Mouse (Mus musculus): ENCODE measurements around the gene Olfr509. TPM values are rescaled to one million over a fixed set of nuclear protein-coding genes. Genes with fewer than 3 reads are reported as not detected.
"Not testable (repeated sequence)": the region's sequence is repeated elsewhere in the genome, so short reads cannot be mapped to it uniquely, and the experiment has no call there.

The Olfr509 gene
- polyA plus RNA-seq, 1 experiment from 2014 or later, result not detected

DNA sequence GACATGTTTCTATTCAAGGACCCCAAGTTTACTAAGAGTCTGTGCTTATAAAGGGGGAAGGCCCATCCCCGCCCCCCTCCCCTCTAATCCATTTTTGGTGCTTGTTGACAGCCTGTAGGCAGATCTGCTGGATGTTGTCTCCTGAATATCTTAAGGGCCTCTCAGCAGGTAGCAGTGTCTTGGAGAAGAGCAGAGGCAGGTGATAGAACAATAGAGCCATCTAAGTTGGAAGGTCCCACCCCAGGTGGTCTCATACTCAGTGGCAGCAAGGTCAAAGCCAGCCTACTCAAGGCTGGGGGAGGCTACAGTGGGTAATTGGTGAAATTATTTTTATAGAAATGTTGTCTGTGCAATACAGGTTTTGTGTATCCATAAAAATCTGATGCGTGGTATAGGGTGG lies 37.6 kb downstream of the Olfr509 start:
- Histone ChIP-seq H3K27me3 (replicated peaks; ENCODE audit: insufficient read depth, low read length) (no peaks in the 10 kb centered on the region), H3K36me3 (ENCODE audit: insufficient read depth, low read length) (no peaks in the 10 kb centered on the region), H3K27ac (ENCODE audit: low read length) (no peak overlapping the region), H3K4me2 (replicated peaks; ENCODE audit: low read depth, low read length) (no peak overlapping the region), H3K4me3 (ENCODE audit: low read depth, low read length) (no peak overlapping the region), H3K9ac (replicated peaks; ENCODE audit: low read depth) (no peak overlapping the region), H3K9me3 (ENCODE audit: low read length) (no peaks in the 10 kb centered on the region), H3K4me1 (ENCODE audit: insufficient read depth, low read depth, low read length) (no peaks in the 10 kb centered on the region)
- DNase-seq (ENCODE audit: low spot score) (no peak), ATAC-seq (no peak)
- TF ChIP-seq CTCF (IDR thresholded peaks at IDR 0.05), result no peak
- no peak for TF ChIP-seq EP300 (IDR thresholded peaks at IDR 0.05)
- 82% methylated on average over 2 of the region's 2 CpGs for WGBS

DNA sequence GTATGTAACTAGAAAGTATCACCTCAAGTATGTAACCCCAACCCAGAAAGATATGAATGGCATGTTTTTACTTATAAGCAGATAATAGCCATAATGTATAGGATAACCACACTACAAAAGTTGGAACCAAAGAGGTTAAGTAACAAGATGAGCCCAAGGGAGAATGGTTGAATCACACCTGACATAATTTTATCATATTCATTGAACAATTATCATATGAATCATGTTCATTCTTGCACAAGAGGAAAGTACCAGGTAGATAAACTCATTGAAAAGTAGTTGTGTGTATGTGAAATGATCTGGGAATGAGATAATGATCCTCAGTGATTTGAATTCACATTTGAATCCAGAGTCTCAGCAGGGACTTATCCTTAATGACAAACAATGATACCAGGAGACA lies 41.2 kb downstream of the Olfr509 start, which contains the start of gene Olfr506:
TSS of gene Olfr506 (plus strand) at position 301 of the 400 bp plus-strand sequence.
- Histone ChIP-seq H3K27ac (ENCODE audit: low read length) (no peak within 1 kb of the TSS), H3K4me2 (replicated peaks; ENCODE audit: low read depth, low read length) (no peak within 1 kb of the TSS), H3K36me3 (ENCODE audit: insufficient read depth, low read length) (no peaks in the 10 kb centered on the region), H3K4me1 (ENCODE audit: insufficient read depth, low read depth, low read length) (no peaks in the 10 kb centered on the region), H3K9ac (replicated peaks; ENCODE audit: low read depth) (no peak within 1 kb of the TSS), H3K27me3 (replicated peaks; ENCODE audit: insufficient read depth, low read length) (no peaks in the 10 kb centered on the region), H3K4me3 (ENCODE audit: low read depth, low read length) (no peak within 1 kb of the TSS), H3K9me3 (ENCODE audit: low read length) (no peaks in the 10 kb centered on the region)
- TF ChIP-seq EP300 (IDR thresholded peaks at IDR 0.05) (no peak), CTCF (IDR thresholded peaks at IDR 0.05) (no peak)
- no peak for ATAC-seq
- DNase-seq (ENCODE audit: low spot score), result no peak

DNA sequence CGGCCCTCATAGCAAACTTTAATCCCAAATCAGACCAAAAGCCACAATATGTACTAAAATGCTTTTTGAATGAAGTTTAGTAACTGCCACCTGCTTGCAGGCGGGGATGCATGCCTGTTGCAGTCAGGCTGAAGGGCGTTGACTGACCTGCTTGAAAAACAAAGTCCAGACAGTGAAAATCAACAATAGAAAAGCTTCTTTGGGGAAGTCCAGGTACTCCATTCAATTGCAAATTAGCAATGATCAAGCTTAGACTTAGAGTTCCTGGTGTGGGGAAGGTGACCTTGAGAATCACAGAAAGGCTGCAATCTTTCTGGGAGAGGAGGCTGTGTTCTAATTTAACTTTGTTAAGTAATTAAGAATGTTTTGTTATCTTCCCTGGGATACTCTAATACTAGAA lies 49.8 kb downstream of the Olfr509 start:
- not testable (repeated sequence) for H3K9me3 ChIP-seq (ENCODE audit: low read length); H3K36me3 ChIP-seq (ENCODE audit: insufficient read depth, low read length); H3K4me1 ChIP-seq (ENCODE audit: insufficient read depth, low read depth, low read length); H3K27ac ChIP-seq (ENCODE audit: low read length); DNase-seq (ENCODE audit: low spot score); ATAC-seq; H3K9ac ChIP-seq (replicated peaks; ENCODE audit: low read depth); H3K27me3 ChIP-seq (replicated peaks; ENCODE audit: insufficient read depth, low read length); H3K4me2 ChIP-seq (replicated peaks; ENCODE audit: low read depth, low read length); H3K4me3 ChIP-seq (ENCODE audit: low read depth, low read length)
- WGBS, result 65% methylated on average over 3 of the region's 3 CpGs

Other genes starting within 250 kb of the Olfr509 start
- not detected in 2 replicates for gene Olfr497, start 231.5 kb downstream of the Olfr509 start, polyA plus RNA-seq (2015; fragmentation: Nextera tagmentation; extraction: Ambion mirVana)
- not detected in 2 replicates for gene Olfr498, start 186.6 kb downstream of the Olfr509 start, polyA plus RNA-seq (2015; fragmentation: Nextera tagmentation; extraction: Ambion mirVana)
- gene Olfr502, start 126.8 kb downstream of the Olfr509 start, polyA plus RNA-seq (2015; fragmentation: Nextera tagmentation; extraction: Ambion mirVana), result not detected in 2 replicates
- not detected in 2 replicates for gene Olfr503, start 107.4 kb downstream of the Olfr509 start, polyA plus RNA-seq (2015; fragmentation: Nextera tagmentation; extraction: Ambion mirVana)
- not detected in 2 replicates for gene Olfr504, start 86.1 kb downstream of the Olfr509 start, polyA plus RNA-seq (2015; fragmentation: Nextera tagmentation; extraction: Ambion mirVana)
- gene Olfr506, start 41.1 kb downstream of the Olfr509 start, polyA plus RNA-seq (2015; fragmentation: Nextera tagmentation; extraction: Ambion mirVana), result not detected in 2 replicates
- not detected in 2 replicates for gene Olfr507, start 30.1 kb downstream of the Olfr509 start, polyA plus RNA-seq (2015; fragmentation: Nextera tagmentation; extraction: Ambion mirVana)
- not detected in 2 replicates for gene Olfr508, start 21.9 kb downstream of the Olfr509 start, polyA plus RNA-seq (2015; fragmentation: Nextera tagmentation; extraction: Ambion mirVana)
- gene Olfr510, start 14.5 kb upstream of the Olfr509 start, polyA plus RNA-seq (2015; fragmentation: Nextera tagmentation; extraction: Ambion mirVana), result not detected in 2 replicates
- gene Olfr512, start 61.4 kb upstream of the Olfr509 start, polyA plus RNA-seq (2015; fragmentation: Nextera tagmentation; extraction: Ambion mirVana), result not detected in 2 replicates
- gene Olfr513, start 99.1 kb upstream of the Olfr509 start, polyA plus RNA-seq (2015; fragmentation: Nextera tagmentation; extraction: Ambion mirVana), result not detected in 2 replicates
- not detected in 2 replicates for gene Olfr514, start 174.1 kb upstream of the Olfr509 start, polyA plus RNA-seq (2015; fragmentation: Nextera tagmentation; extraction: Ambion mirVana)
- gene Olfr516, start 198.6 kb upstream of the Olfr509 start, polyA plus RNA-seq (2015; fragmentation: Nextera tagmentation; extraction: Ambion mirVana), result not detected in 2 replicates
- not detected in 2 replicates for gene Olfr517, start 220.5 kb upstream of the Olfr509 start, polyA plus RNA-seq (2015; fragmentation: Nextera tagmentation; extraction: Ambion mirVana)
- not detected in 2 replicates for gene Olfr518, start 233.1 kb upstream of the Olfr509 start, polyA plus RNA-seq (2015; fragmentation: Nextera tagmentation; extraction: Ambion mirVana)
- gene Olfr519, start 242.5 kb upstream of the Olfr509 start, polyA plus RNA-seq (2015; fragmentation: Nextera tagmentation; extraction: Ambion mirVana), result not detected in 2 replicates